Mouse (Mus musculus) E14TG2a.4 (cell line): ENCODE results near the gene Tead4.

ENCODE experiments used
- CTCF ChIP-seq: conservative IDR thresholded peaks from 2 replicates; pipeline ENCODE4 v1.5.1; 2014; ENCODE audit warnings: low read length
- NANOG ChIP-seq: IDR thresholded peaks from 2 replicates; pipeline ENCODE4 v1.6.1; 2014; ENCODE audit warnings: borderline replicate concordance, low read length, mixed read lengths

- TF ChIP-seq CTCF = no peak
- no peak for TF ChIP-seq NANOG
Measured at GRCm38 (mm10) chr6:128273507-128273906, 27.1 kb downstream of the Tead4 start.
